Mouse (Mus musculus) embryo, embryonic 10 days (tissue): ENCODE measurements at regions not wholly inside any gene's neighbourhood (a gene's known extent, or its start where the extent isn't known, plus 50 kb on each side); places are given as distances from the start of the nearest gene placed in this dataset.
A peak's percentile ranks its signal among the peaks of the same experiment; 100 is the strongest.

Experiments used
- DNase-seq: peaks from one replicate; pipeline ENCODE4 v3.0.0-alpha.2; 2015; ENCODE audit warnings: low spot score

DNA sequence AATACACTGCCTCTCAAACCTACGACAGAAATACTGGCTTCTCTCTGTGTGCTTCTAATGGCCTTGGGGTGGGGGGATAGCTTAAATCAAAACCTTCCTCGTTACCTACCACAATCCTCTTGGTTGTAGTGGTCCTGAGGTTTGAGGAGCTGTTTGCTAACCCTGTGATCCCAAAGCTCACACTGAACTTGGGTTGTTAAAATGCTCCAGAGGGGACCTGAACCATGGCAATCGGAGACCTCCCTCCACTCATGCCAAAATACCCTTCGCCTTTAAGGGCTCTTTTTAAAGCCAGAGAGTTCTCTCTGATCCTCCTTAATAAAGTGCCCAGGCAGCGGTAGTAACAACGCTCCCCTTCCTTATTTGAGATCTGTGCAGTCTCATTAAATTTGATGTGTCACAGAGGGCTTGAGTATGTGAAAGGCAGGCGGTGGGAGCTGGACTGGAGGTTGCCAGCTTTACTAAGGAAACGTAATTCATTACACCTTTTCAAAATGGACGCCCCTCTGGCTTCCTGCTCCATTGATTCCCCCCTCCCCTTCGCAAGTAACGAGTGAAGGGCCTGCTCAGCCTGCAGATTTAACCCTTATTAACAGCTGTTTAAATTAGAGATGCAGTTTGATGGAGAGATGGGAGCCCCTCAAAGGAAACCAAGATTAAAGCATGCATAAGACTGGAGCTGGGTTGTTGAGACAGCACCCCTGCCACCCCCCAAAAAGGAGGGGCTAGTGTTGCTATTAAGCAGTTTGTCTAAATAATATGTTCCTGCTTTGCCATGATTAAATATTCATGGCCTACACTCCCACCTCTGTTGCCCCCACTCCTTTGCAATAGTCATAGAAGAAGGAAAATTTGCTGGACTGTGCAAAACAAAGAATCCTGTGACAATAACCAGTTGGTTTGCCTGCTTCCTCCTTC, 289.4 kb downstream of the Sorl1 start:
- DNase-seq: no peak

DNA sequence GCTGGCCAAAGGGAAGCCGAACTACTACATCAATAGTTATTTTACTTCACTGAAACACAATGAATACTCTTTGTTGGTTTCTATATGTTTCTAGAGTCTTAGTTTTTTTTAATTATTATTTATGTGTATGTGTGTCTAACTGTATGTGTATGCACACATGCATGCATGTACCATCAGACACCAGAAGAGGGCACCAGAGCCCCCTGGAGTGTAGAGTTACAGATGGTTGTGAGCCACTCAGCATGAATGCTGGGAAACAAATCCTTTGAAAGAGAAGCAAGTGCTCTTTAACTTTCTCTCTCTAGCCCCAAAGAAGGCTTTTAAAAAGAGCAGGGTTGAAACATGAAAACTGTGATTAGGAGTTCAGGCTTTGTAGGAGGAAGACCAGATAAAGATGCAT, 290.7 kb downstream of the Sorl1 start:
- no peak for DNase-seq

DNA sequence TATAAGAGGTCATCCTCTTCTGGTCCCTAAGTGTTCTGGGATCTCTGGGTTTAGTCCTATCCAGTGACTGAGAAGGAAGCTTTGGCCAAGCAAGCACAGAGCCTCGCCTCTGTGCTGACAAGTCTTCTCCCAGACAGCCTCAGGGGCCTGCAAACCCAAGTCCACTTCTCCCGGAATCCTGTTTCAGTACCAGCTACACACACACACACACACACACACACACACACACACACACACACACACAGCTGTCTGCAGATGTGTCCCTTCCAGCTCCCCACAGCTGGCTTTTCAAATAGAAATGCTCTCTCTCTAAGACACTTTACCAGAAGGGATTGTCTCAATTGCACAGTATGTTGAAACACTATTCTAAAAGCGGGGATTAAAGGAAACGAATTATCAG, 296.7 kb downstream of the Sorl1 start:
- DNase-seq: no peak

GRCm38 (mm10) chr9:41821401-41821800, 302.7 kb downstream of the Sorl1 start:
- DNase-seq: no peak

- no peak for DNase-seq
Measured at GRCm38 (mm10) chr9:41817740-41818461, 306.2 kb downstream of the Sorl1 start.

GRCm38 (mm10) chr9:41815921-41816320, 308.2 kb downstream of the Sorl1 start:
- DNase-seq: no peak

GRCm38 (mm10) chr9:41809291-41809690, 314.8 kb downstream of the Sorl1 start:
- no peak for DNase-seq

DNA sequence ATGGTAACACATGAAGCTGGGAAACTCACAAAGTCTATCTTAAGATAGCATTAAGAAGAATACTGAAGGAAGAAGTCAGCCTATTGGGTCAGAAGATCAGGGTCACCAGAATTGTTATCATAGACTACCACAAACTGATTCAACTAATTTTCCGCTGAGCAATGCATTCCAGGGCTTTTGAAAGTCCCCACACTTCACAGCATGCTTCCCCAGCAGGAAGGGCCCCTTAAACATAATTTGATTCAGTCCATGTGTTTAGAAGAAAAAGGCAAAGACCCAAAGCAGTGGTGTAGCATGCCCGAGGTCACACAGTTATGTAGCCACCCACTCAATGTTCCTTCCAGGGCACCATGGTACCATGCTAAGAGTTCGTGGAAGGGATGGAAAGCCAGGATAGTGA, 315.3 kb downstream of the Sorl1 start:
- peak; percentile 32 for DNase-seq

GRCm38 (mm10) chr9:41806289-41806621, 317.8 kb downstream of the Sorl1 start:
- DNase-seq: no peak

DNA sequence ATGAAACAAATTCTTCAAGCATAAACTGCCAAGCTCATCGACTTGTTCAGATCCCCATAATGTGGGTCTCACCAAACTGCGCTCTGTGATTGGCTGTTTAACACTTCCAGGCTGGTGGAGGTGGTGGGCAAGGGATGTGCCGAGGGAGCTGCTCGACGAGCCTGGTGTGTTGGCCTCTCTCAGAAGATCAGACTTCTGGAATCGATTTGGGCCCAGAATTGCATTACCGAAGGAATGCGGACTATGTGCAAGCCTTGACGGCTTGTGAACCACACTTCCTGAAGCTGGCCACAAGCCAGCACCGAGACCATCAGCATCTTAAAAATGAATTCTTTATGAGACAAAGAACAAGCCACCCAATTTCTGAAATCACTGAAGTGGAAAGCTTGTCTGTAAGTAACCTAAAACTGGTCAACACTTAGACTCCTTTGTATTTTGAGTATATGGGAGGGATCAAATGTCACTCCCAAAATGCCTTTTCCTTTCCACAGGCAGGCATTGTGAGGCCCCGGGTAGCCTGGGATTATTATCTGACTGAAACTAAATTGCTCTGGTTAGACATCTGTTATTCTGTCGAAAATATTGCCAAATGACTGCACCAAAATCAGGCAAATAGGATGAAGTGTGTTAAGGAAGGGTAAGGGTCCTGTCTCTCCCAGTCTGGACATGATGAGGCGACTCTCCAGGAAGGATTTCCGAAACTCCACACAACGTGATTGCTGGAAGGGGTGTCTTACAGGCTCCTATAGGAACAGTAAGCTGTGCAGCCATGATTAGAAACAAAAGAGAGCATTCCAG, 318.4 kb downstream of the Sorl1 start:
- DNase-seq: peak; percentile 81

- peak; percentile 36 for DNase-seq
Measured at GRCm38 (mm10) chr9:41804711-41805331, 319.3 kb downstream of the Sorl1 start.

DNA sequence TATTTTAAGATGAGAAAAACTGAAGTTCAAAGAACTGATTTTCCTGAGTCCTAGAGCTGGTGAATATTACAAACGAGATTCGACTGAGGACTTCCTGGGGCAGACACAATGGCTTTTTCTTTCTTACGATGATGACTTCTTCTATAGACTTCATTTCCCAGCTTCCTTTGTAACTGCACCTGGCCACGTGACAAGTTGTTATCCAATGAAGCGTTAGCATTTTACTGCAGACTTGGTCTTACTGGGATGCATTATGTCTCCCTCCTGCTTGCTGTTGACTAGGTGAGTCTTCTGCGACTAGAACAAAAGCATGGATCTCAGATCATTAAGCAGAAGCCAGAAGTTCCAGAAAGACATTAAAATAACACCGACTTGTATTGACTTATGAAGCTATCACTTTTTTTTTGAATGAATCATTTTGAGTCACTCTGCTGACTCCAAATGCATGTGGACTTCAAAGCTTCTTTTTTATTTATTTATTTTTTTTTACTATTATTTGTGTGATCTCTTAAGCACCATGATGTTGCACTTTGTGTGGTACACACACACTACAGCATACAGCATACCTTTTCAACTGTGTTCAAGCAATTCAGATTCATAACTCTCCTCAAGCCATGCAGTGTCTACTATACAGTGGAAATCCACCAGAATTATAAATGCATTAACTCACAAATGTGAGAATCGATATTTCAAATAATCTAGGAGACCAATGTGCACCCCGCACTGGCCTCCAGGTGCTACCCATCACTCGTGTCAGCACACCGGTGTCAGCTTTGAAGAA, 320.2 kb downstream of the Sorl1 start:
- peak; percentile 32 for DNase-seq

DNA sequence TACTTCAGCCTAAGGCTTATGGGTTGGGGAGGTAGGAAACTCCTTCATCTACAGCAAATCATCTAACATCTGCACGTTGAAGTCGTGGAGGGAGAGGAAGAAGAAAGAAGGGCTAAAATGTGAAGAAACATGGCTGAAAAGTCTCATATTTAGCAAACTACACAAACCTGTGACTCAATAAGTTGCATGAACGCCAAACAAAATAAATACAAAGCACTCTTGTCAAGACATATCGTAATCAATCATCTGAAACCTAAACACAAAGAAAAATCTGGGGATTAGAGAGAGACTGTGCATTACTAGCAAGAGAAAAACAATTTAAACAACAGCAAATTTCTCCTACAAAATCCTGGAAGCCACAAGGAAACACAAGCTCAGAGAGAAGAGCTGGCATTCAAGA, 322.7 kb downstream of the Sorl1 start:
- DNase-seq: no peak

- no peak for DNase-seq
Measured at GRCm38 (mm10) chr9:41792830-41793213, 331.3 kb downstream of the Sorl1 start.

DNA sequence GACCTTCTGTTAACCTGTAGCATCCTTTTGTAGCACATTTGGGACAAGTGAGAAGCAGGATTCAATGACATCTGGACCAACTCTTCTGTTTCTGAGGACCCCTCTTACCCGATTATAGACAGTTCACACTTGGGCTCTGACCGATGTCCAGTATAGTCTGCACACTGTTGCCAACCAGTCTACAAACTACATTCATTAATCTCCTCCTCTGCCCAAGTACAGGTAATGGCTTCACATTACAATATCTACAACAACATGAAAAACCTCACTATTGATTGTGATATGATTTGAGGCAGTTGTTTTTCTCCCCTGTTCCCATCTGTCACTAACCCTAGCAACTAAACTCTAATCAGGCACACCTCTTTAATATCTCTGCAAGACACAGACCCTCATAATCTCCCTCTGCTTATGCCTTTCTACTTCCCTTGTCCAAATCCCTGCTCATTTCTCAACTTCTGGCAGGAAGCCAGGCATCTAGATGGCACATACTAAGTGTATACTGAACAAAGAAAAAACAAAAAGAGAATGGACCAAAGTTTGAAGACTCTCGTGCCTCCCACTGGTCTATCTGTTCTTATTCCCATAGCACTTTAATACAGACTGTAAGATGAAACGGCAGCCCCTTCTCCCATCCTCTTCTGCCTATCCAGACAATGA, 331.8 kb downstream of the Sorl1 start:
- no peak for DNase-seq

DNA sequence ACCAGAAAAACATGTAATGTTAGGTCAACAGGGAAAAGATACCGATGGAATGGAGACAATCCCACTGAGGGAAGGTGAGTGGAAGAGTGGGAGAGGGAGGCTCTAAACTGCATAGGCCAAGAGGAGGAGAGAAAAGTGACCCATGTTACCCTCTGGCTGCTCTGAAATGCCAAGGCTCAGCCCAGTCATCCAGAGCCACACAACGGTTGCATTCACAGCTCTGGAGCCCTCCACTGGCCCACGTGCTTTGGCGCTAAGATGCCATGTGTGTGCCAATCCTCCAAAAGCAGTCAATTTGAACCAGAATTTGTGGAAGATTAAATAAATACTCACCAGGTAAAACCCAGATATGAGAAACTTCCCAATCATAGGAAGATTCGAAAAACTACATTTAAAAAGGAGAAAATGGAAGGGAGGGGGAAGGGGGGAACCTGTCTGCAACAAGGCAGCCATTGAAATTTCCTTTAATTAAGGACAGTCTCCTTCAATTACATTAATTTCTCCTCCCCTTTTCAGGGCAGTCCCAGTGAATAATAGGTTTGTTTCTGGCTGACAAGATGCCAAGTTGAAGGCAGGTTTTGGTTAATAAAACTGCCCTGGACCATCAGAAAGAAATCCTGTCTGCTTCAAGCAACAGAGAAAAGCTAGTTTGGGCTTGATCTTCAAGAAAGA, 332.5 kb downstream of the Sorl1 start:
- DNase-seq: no peak

- DNase-seq: no peak
Measured at GRCm38 (mm10) chr9:41785131-41785530, 339.0 kb downstream of the Sorl1 start.

DNA sequence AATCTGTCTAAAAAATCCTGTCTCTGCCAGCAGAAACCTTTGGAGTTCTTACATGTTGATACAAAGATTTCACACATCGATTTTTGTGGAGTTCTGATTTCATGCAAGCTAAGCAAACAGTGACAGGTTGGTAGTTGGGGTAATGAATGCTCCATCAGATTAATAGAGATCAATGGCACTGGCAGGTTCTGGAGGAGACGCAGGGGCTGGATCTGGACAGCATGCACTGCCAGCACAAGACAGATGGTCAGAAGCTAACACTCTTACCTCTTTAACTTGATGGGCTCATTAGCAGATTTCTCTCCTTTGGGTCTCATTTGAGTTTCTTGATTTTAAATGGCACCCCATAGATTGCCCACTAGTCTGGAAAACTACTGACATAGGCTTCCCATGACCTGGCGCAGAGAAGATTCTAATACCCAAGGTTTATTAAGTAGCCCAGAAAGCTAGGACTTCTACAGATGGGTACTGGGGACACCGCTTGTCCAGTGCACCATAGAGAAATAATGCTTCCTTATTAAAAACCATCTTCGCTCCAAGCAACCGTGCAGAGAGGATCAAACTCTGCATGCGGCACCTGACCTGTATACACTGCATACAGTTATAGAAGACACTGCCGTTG, 351.7 kb downstream of the Sorl1 start:
- no peak for DNase-seq

- DNase-seq: no peak
Measured at GRCm38 (mm10) chr9:41771276-41771675, 352.8 kb downstream of the Sorl1 start.

- no peak for DNase-seq
Measured at GRCm38 (mm10) chr9:41768316-41768715, 355.8 kb downstream of the Sorl1 start.
